Mouse (Mus musculus): ENCODE measurements around the gene Tceal1. TPM values are rescaled to one million over a fixed set of nuclear protein-coding genes. Genes with fewer than 3 reads are reported as not detected.
"Not testable (repeated sequence)": the region's sequence is repeated elsewhere in the genome, so short reads cannot be mapped to it uniquely, and the experiment has no call there.

The Tceal1 gene
- polyA plus RNA-seq (2016; fragmentation: Nextera tagmentation; extraction: Ambion mirVana) = 6.1 and 7.2 TPM in 2 replicates

DNA sequence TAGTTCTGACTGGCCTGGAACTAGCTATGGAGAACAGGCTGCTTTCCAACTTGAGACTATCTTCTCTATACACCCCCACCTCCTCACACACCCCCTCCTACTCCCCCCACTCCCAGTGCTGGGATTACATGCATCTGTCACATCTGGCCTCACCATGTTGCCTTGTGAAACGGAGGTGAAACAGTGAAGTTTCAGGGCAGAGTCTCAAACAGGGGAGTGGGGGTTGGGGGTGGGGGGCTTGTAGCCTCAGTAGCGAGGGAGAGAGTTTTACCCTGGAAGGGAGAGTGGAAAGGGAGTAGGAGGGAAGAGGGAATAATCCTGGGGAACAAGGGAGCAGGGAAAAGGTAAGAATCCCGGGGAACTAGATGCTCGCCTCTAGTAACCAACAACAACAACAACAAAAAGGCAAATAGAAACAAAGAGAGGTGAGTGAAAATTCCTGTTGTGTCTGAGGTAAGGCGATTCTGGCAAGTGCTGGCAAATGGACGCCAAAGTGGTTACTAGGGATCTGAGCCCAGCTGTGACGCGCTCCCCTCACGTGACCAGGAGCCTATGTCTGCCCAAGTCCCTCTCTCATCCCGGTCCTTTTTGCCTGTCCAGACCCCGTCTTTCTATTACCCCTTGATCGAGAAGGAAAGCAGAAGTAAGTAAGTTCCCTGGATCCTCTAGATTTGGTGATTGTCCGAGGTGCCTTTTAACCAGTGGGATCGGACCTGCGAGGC is at the start of gene Tceal1:
Gene Tceal1 (plus strand): TSS at position 537 of the 722 bp plus-strand sequence.
- Histone ChIP-seq H3K9me3 (no peaks in the 10 kb centered on the region), H3K36me3 (no peaks in the 10 kb centered on the region), H3K27ac (peak within 1 kb of the TSS; percentile 88), H3K4me3 (peak within 1 kb of the TSS; percentile 63), H3K27me3 (ENCODE audit: insufficient read depth, poor library complexity, severe bottlenecking) (no peaks in the 10 kb centered on the region), H3K4me1 (no peaks in the 10 kb centered on the region)
- DNase-seq (ENCODE audit: low spot score) = peak; percentile 86
- WGBS = 23% methylated on average over 15 of the region's 15 CpGs

DNA sequence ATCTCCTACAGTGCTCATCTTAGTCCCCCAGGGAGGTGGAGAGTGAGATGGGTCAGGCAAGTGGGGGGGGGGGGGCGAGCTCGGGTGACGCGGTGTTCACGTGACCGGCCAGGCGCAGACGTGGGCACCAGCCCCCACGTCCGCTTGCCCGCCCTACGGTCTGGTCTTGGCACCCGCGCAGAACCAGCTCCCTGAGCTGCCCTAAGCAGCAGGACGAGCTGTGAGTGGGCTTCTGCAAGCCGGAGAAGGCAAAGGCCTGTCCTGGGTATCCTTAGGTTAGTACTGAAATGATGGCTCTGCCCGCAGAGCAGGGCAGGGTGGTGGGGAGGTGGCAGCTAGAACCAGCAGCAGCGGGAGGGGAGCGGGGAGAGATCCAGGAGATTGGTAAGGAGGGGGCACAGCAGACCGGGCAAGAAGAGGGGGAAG is 41.5 kb upstream of the Tceal1 start:
- Histone ChIP-seq H3K27me3 (ENCODE audit: insufficient read depth, poor library complexity, severe bottlenecking) (peaks cover 15% of the 10 kb centered on the region; the same call in 1 of the 2 replicates), H3K4me3 (peak overlapping the region; percentile 54), H3K4me1 (no peaks in the 10 kb centered on the region), H3K36me3 (no peaks in the 10 kb centered on the region), H3K9me3 (no peaks in the 10 kb centered on the region), H3K27ac (no peak overlapping the region)
- WGBS = 21% methylated on average over 10 of the region's 20 CpGs
- no peak for DNase-seq (ENCODE audit: low spot score)

- not testable (repeated sequence) for H3K27ac ChIP-seq; H3K36me3 ChIP-seq; H3K4me1 ChIP-seq; DNase-seq (ENCODE audit: low spot score); H3K9me3 ChIP-seq
- 20% methylated on average over 23 of the region's 24 CpGs for WGBS
- peak overlapping the region; percentile 54 for H3K4me3 ChIP-seq
- peaks cover 15% of the 10 kb centered on the region; the same call in 1 of the 2 replicates for H3K27me3 ChIP-seq (ENCODE audit: insufficient read depth, poor library complexity, severe bottlenecking)
These were observed 40.9 kb upstream of the Tceal1 start for GRCm38 (mm10) chrX:136666762-136667464.

GRCm38 (mm10) chrX:136668794-136669193 is 39.0 kb upstream of the Tceal1 start:
- 60% methylated on average over 2 of the region's 2 CpGs for whole genome bisulfite sequencing
- H3K27me3 ChIP-seq (ENCODE audit: insufficient read depth, poor library complexity, severe bottlenecking) = peaks cover 15% of the 10 kb centered on the region; the same call in 1 of the 2 replicates
- H3K36me3 ChIP-seq = no peaks in the 10 kb centered on the region
- H3K27ac ChIP-seq = no peak overlapping the region
- H3K9me3 ChIP-seq = no peaks in the 10 kb centered on the region
- no peak for DNase-seq (ENCODE audit: low spot score)
- H3K4me3 ChIP-seq = no peak overlapping the region
- no peaks in the 10 kb centered on the region for H3K4me1 ChIP-seq

DNA sequence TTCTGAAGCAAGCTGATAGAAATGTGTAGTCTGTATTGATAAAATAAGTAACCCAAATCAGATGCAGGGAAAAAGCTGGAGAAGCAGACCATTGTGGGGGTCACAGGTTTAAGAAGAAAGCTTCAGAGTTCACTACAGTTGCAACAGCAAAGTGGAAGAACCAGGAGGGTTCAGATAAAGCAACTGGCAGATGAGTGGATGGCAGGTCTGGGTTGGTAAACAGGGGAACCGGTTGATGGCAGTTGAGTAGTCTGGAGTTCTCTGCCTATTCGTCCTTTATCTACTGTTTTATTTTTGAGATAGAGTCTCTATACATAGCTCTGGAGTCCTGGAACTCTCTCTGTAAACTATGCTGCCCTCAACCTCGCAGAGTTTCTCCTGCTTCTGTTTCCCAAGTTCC is 26.8 kb upstream of the Tceal1 start:
- WGBS = 52% methylated on average over 3 of the region's 3 CpGs
- no peak overlapping the region for H3K4me3 ChIP-seq
- no peaks in the 10 kb centered on the region for H3K27me3 ChIP-seq (ENCODE audit: insufficient read depth, poor library complexity, severe bottlenecking)
- no peak overlapping the region for H3K27ac ChIP-seq
- no peaks in the 10 kb centered on the region for H3K36me3 ChIP-seq
- no peaks in the 10 kb centered on the region for H3K9me3 ChIP-seq
- no peaks in the 10 kb centered on the region for H3K4me1 ChIP-seq
- DNase-seq (ENCODE audit: low spot score) = no peak

DNA sequence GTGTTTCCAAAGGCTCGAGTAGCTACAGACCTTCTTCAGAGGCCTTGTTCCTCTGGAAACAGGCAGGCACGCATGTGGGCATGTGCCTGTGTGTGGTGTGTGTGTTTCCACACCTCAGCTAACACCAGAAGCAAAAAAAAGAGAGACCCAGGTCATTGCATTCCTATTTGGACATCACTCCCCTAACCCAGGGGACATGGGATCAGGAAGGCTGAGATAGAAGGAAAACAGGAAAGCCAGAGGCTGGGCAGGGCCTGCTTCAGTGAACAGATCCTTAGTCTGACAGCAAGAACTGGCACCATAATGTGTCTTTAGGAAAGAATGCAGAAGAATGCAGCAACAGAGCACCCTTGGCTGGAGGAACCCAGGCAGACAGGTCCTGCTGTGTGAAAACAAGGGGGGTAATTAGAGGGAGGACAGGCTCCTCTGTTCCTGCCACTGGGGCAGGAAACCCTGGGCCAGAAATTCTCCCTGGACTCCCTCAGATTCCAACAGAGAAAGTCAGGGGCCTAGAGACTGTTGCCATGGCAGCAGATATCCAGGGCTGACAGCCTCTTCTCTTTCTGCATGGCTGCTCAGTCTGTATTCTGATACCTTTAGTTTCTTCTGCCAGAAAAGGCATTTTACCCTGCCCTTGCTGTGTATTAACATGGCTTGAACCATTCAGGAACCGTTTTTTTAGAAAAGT is 16.0 kb upstream of the Tceal1 start:
- not testable (repeated sequence) for H3K36me3 ChIP-seq; H3K27ac ChIP-seq; H3K4me1 ChIP-seq; H3K9me3 ChIP-seq; H3K27me3 ChIP-seq (ENCODE audit: insufficient read depth, poor library complexity, severe bottlenecking); DNase-seq (ENCODE audit: low spot score); H3K4me3 ChIP-seq
- 58% methylated on average over 3 of the region's 3 CpGs for WGBS

DNA sequence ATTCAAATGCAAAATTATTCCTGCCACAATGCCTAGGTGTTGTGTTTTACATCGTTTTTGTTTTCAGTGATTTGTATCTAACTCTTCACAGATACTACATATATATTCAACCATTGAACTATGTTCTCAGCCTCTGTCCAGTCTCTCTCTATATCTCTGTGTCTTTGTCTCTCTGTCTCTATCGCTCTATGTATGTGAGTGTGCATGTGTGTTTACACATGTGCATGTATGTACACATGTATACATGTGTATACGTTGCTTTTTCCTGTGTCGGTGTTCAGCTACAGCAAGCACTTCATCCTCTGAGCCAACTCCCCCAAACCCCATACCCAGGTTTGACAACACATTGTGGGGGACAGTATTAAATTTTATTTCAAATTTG is 15.5 kb upstream of the Tceal1 start:
- no peak for DNase-seq (ENCODE audit: low spot score)
- Histone ChIP-seq H3K36me3 (no peaks in the 10 kb centered on the region), H3K9me3 (no peaks in the 10 kb centered on the region), H3K4me1 (no peaks in the 10 kb centered on the region), H3K27me3 (ENCODE audit: insufficient read depth, poor library complexity, severe bottlenecking) (no peaks in the 10 kb centered on the region), H3K27ac (no peak overlapping the region), H3K4me3 (no peak overlapping the region)
- WGBS = 86% methylated on average over 4 of the region's 4 CpGs

GRCm38 (mm10) chrX:136693196-136693595 is 14.6 kb upstream of the Tceal1 start:
- Histone ChIP-seq H3K9me3 (no peaks in the 10 kb centered on the region), H3K27ac (no peak overlapping the region)
- 75% methylated on average over 5 of the region's 5 CpGs for WGBS

DNA sequence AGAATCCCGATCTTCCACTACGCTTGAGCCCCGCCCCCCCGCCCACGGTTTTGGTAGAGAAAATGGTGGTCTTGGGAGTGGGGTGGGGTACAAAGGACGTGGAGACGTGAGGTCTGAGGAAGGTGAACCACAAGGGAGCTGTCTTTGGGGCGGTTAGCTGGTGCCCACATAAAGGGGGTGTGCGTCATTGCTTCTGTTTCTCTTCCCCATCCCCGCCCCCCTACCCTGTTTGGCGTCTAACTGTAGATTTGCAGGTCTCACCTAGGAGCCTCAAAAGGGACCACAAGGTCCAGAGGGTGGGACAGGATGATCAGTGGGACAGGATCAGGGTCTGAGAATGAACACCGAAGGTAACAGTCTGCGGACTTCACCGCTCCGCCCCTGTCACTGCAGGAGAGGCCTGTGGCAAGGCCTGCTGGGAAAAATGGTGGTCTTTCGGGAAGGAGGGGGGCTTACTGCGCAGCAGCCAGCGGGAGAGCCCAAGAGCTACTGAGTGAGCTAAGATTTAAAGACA is 443 bp downstream of the Tceal1 start:
- Histone ChIP-seq H3K9me3 (no peaks in the 10 kb centered on the region), H3K27me3 (ENCODE audit: insufficient read depth, poor library complexity, severe bottlenecking) (no peaks in the 10 kb centered on the region), H3K27ac (peak overlapping the region; percentile 88), H3K36me3 (no peaks in the 10 kb centered on the region), H3K4me3 (peak overlapping the region; percentile 63), H3K4me1 (no peaks in the 10 kb centered on the region)
- peak; percentile 76 for DNase-seq (ENCODE audit: low spot score)
- WGBS = 17% methylated on average over 18 of the region's 18 CpGs

More at GRCm38 (mm10) chrX:136693196-136693595, 14.6 kb upstream of the Tceal1 start:
- Histone ChIP-seq H3K4me1 (no peaks in the 10 kb centered on the region), H3K4me3 (no peak overlapping the region), H3K27me3 (ENCODE audit: insufficient read depth, poor library complexity, severe bottlenecking) (no peaks in the 10 kb centered on the region), H3K36me3 (no peaks in the 10 kb centered on the region)
- DNase-seq (ENCODE audit: low spot score) = no peak

GRCm38 (mm10) chrX:136708782-136709181 is 1.0 kb downstream of the Tceal1 start:
- DNase-seq (ENCODE audit: low spot score) = peak; percentile 72
- Histone ChIP-seq H3K27ac (peak overlapping the region; percentile 88), H3K36me3 (no peaks in the 10 kb centered on the region), H3K27me3 (ENCODE audit: insufficient read depth, poor library complexity, severe bottlenecking) (no peaks in the 10 kb centered on the region), H3K4me3 (peak overlapping the region; percentile 63), H3K9me3 (no peaks in the 10 kb centered on the region), H3K4me1 (no peaks in the 10 kb centered on the region)
- 25% methylated on average over 14 of the region's 14 CpGs for WGBS

GRCm38 (mm10) chrX:136714742-136715474 is 7.1 kb downstream of the Tceal1 start:
- not testable (repeated sequence) for DNase-seq (ENCODE audit: low spot score); H3K27me3 ChIP-seq (ENCODE audit: insufficient read depth, poor library complexity, severe bottlenecking)
- 64% methylated on average over 3 of the region's 3 CpGs for WGBS

DNA sequence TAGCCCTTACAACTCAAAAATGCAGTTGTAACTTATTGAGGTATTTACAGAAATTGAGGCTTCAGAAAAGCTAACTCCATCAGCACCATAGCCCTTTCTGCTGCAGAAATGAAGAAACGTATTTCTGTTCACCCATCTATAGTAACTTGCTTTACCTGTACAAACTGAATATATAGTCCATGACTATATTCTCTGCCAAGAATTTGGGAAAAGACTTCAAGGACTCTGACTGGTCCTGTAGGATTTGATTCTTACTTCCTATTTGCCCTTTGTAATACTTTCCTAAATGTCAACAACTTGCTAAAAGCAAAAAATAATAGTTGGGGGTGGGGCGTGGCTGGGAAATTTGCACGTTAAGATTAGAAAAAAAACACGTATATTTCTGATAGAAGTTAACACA is 24.2 kb downstream of the Tceal1 start:
- peaks cover 16% of the 10 kb centered on the region; the same call in 1 of the 2 replicates for H3K36me3 ChIP-seq
- H3K4me3 ChIP-seq = no peak overlapping the region
- WGBS = 81% methylated on average over 4 of the region's 4 CpGs
- H3K27me3 ChIP-seq (ENCODE audit: insufficient read depth, poor library complexity, severe bottlenecking) = no peaks in the 10 kb centered on the region
- no peak for DNase-seq (ENCODE audit: low spot score)
- H3K9me3 ChIP-seq = no peaks in the 10 kb centered on the region
- H3K4me1 ChIP-seq = no peaks in the 10 kb centered on the region
- no peak overlapping the region for H3K27ac ChIP-seq

More at GRCm38 (mm10) chrX:136714742-136715474, 7.1 kb downstream of the Tceal1 start:
- not testable (repeated sequence) for H3K27ac ChIP-seq, H3K9me3 ChIP-seq, H3K36me3 ChIP-seq, H3K4me3 ChIP-seq, H3K4me1 ChIP-seq
